Mouse (Mus musculus) C2C12 (cell line): ENCODE data around the gene Map1s. TPM values are rescaled to one million over a fixed set of nuclear protein-coding genes. Genes with fewer than 3 reads are reported as not detected.
"Not testable (repeated sequence)": the region's sequence is repeated elsewhere in the genome, so short reads cannot be mapped to it uniquely, and the experiment has no call there.

Experiments
- H3K27me3 ChIP-seq: one replicate; pipeline ENCODE4 v1.6.1; 2011; ENCODE audit not compliant: control insufficient read depth, insufficient read depth, insufficient read length
- H3K36me3 ChIP-seq: one replicate; pipeline ENCODE4 v1.6.1; 2011; ENCODE audit not compliant: control insufficient read depth, insufficient read depth
- H3K4me3 ChIP-seq: one replicate; pipeline ENCODE4 v1.5.1; 2011; ENCODE audit warnings: mild to moderate bottlenecking, control low read depth; ENCODE audit not compliant: poor library complexity, insufficient read depth, severe bottlenecking
- H3K79me2 ChIP-seq: one replicate; pipeline ENCODE4 v1.6.1; 2011; ENCODE audit not compliant: control insufficient read depth, insufficient read depth
- H3K79me3 ChIP-seq: one replicate; pipeline ENCODE4 v1.6.1; 2011; ENCODE audit warnings: low read depth, control low read depth
- H3ac ChIP-seq: one replicate; pipeline ENCODE3; 2011; ENCODE audit warnings: low read depth; ENCODE audit not compliant: control insufficient read depth, insufficient read length
- CEBPB ChIP-seq: IDR thresholded peaks from one replicate; pipeline ENCODE4 v1.6.1; 2011; ENCODE audit warnings: low read depth, mild to moderate bottlenecking, control low read depth, moderate library complexity
- CTCF ChIP-seq: IDR thresholded peaks from one replicate; pipeline ENCODE4 v1.5.1; 2011; ENCODE audit not compliant: control insufficient read depth, insufficient read depth, insufficient read length
- FOSL1 ChIP-seq: IDR thresholded peaks from one replicate; pipeline ENCODE4 v1.8.0; 2011; ENCODE audit warnings: mild to moderate bottlenecking, low read length; ENCODE audit not compliant: poor library complexity, insufficient read depth, severe bottlenecking
- MAX ChIP-seq: IDR thresholded peaks from one replicate; pipeline ENCODE4 v1.6.1; 2011; ENCODE audit warnings: mild to moderate bottlenecking, control low read depth
- MYOD1 ChIP-seq: IDR thresholded peaks from one replicate; pipeline ENCODE4 v1.6.1; 2011; ENCODE audit warnings: low read depth; ENCODE audit not compliant: control insufficient read depth, insufficient read length
- MYOG ChIP-seq: IDR thresholded peaks from one replicate; pipeline ENCODE4 v1.6.1; 2011; ENCODE audit not compliant: control insufficient read depth, insufficient read length; ENCODE audit errors: extremely low read depth
- USF1 ChIP-seq: IDR thresholded peaks from one replicate; pipeline ENCODE4 v1.6.1; 2011; ENCODE audit warnings: low read depth, mild to moderate bottlenecking, control low read depth, moderate library complexity
- polyA plus RNA-seq: library from polyadenylated mRNA; unstranded; fragments of >200 nt; fragmentation: generic; extraction: Trizol; gene quantifications from one replicate; pipeline ENCODE4 v1.2.1, GENCODE M21; 2012; ENCODE audit warnings: missing spikeins

Gene Map1s
- polyA plus RNA-seq, 1 experiment: 59.7 TPM

GRCm38 (mm10) chr8:70892022-70892895, 13.5 kb upstream of the Map1s start, which contains the start of gene Slc5a5:
Slc5a5 (minus strand) TSS chr8:70892757.
- Histone ChIP-seq H3K36me3 (peaks cover 38% of the 10 kb centered on the region), H3K27me3 (no peaks in the 10 kb centered on the region)
- TF ChIP-seq USF1 (no peak), CEBPB (no peak), MAX (no peak), MYOD1 (no peak), CTCF (no peak), FOSL1 (no peak), MYOG (no peak)

GRCm38 (mm10) chr8:70892896-70893655, 12.7 kb upstream of the Map1s start:
- H3K4me3 ChIP-seq: no peak overlapping the region
- no peak for TF ChIP-seq MYOG
- no peak for TF ChIP-seq USF1
- TF ChIP-seq CEBPB: no peak
- no peak for TF ChIP-seq MYOD1
- H3K27me3 ChIP-seq: no peaks in the 10 kb centered on the region
- H3K36me3 ChIP-seq: peaks cover 38% of the 10 kb centered on the region
- H3ac ChIP-seq: no peak overlapping the region
- peaks cover 13% of the 10 kb centered on the region for H3K79me3 ChIP-seq
- peaks cover 27% of the 10 kb centered on the region for H3K79me2 ChIP-seq

More at GRCm38 (mm10) chr8:70892022-70892895, 13.5 kb upstream of the Map1s start, which contains the start of gene Slc5a5:
- peaks cover 13% of the 10 kb centered on the region for H3K79me3 ChIP-seq
- H3K4me3 ChIP-seq: no peak within 1 kb of the TSS
- peaks cover 27% of the 10 kb centered on the region for H3K79me2 ChIP-seq
- H3ac ChIP-seq: no peak within 1 kb of the TSS

- Histone ChIP-seq H3K27me3 (no peaks in the 10 kb centered on the region), H3K79me3 (peaks cover 13% of the 10 kb centered on the region), H3K36me3 (peaks cover 38% of the 10 kb centered on the region), H3ac (no peak overlapping the region), H3K4me3 (no peak overlapping the region), H3K79me2 (peaks cover 27% of the 10 kb centered on the region)
- no peak for TF ChIP-seq MAX
- TF ChIP-seq MYOG: no peak
- no peak for TF ChIP-seq CEBPB
- no peak for TF ChIP-seq CTCF
- no peak for TF ChIP-seq MYOD1
Measured at GRCm38 (mm10) chr8:70893656-70894384, 11.9 kb upstream of the Map1s start.

GRCm38 (mm10) chr8:70894385-70894720, 11.4 kb upstream of the Map1s start:
- peaks cover 13% of the 10 kb centered on the region for H3K79me3 ChIP-seq
- no peak for TF ChIP-seq MYOG
- TF ChIP-seq CEBPB: no peak
- no peak for TF ChIP-seq USF1
- TF ChIP-seq FOSL1: no peak
- TF ChIP-seq MAX: no peak
- no peak for TF ChIP-seq CTCF
- peaks cover 27% of the 10 kb centered on the region for H3K79me2 ChIP-seq
- H3K4me3 ChIP-seq: no peak overlapping the region
- peaks cover 38% of the 10 kb centered on the region for H3K36me3 ChIP-seq
- H3ac ChIP-seq: no peak overlapping the region
- H3K27me3 ChIP-seq: no peaks in the 10 kb centered on the region

GRCm38 (mm10) chr8:70894771-70895545, 10.8 kb upstream of the Map1s start:
- H3K4me3 ChIP-seq: peak overlapping the region; percentile 82
- no peaks in the 10 kb centered on the region for H3K27me3 ChIP-seq
- H3K79me2 ChIP-seq: peaks cover 27% of the 10 kb centered on the region
- peak overlapping the region; percentile 59 for H3ac ChIP-seq
- H3K36me3 ChIP-seq: peaks cover 38% of the 10 kb centered on the region
- TF ChIP-seq MYOD1: no peak
- no peak for TF ChIP-seq CEBPB
- TF ChIP-seq MAX: no peak
- TF ChIP-seq FOSL1: no peak
- TF ChIP-seq USF1: no peak
- TF ChIP-seq MYOG: no peak
- TF ChIP-seq CTCF: no peak
- H3K79me3 ChIP-seq: peaks cover 13% of the 10 kb centered on the region

DNA sequence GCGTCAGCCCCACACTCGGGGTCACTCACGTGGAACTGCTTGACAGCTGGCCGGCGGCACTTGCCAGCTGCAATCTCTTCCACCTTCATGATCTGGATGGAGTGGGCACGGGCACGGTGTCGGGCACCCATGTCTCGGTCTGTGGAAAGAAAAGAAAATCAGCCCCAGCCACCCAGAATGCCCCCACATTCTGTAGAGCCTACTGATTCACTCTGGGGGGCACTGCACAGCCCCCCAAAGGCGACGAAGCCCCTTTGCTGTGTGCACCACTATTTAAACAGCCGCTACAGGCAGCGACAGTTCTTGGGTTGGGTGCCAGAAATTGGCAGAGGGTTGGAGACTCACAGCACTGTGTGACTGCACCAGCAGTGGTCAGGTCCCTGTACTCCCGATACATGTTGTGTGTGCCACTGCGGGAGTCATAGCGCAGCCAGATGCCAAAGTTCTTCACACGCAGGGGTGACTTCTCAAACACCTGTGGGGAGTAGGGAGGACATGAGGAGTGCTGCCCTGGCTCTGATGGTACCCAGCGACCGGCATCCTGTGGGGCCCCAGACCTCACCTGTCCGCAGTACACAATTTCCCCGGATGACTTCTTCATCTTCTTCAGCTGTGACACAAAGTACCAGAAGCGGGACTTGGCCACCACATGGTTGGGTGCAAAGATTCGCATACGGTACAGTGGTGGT, 10.0 kb upstream of the Map1s start:
- peaks cover 13% of the 10 kb centered on the region for H3K79me3 ChIP-seq
- H3K27me3 ChIP-seq: not testable (repeated sequence)
- H3K36me3 ChIP-seq: peaks cover 38% of the 10 kb centered on the region
- H3K4me3 ChIP-seq: peak overlapping the region; percentile 82
- peaks cover 27% of the 10 kb centered on the region for H3K79me2 ChIP-seq
- peak overlapping the region; percentile 97 for H3ac ChIP-seq
